Mouse (Mus musculus): Measurements from ENCODE around the gene Tpsab1.

Gene Tpsab1

GRCm38 (mm10) chr17:25345462-25345861 is at the start of gene Tpsab1:
Gene Tpsab1 (minus strand): TSS chr17:25345562.
- DNase-seq: no peak

GRCm38 (mm10) chr17:25394526-25394925 is 49.2 kb upstream of the Tpsab1 start:
- no peak for DNase-seq

- DNase-seq: no peak
Observed at GRCm38 (mm10) chr17:25374011-25374410, 28.6 kb upstream of the Tpsab1 start.

GRCm38 (mm10) chr17:25372491-25372890 is 27.1 kb upstream of the Tpsab1 start:
- DNase-seq: no peak

- DNase-seq: no peak
Observed at GRCm38 (mm10) chr17:25368973-25369372, 23.6 kb upstream of the Tpsab1 start, which contains the start of gene Tpsg1. Gene Tpsg1 (plus strand): TSS chr17:25369273.

GRCm38 (mm10) chr17:25366005-25366404 is 20.6 kb upstream of the Tpsab1 start, which contains the start of gene Tpsb2:
Gene Tpsb2 (plus strand): TSS chr17:25366305.
- no peak for DNase-seq

GRCm38 (mm10) chr17:25363726-25364125 is 18.4 kb upstream of the Tpsab1 start:
- DNase-seq: peak in 1 of 2 experiments; percentile 56

GRCm38 (mm10) chr17:25361291-25361690 is 15.9 kb upstream of the Tpsab1 start:
- DNase-seq: no peak

GRCm38 (mm10) chr17:25341490-25341889 is 3.9 kb downstream of the Tpsab1 start:
- DNase-seq: peak in 1 of 2 experiments; percentile 9

- DNase-seq: no peak
Observed at GRCm38 (mm10) chr17:25340003-25340402, 5.4 kb downstream of the Tpsab1 start.

GRCm38 (mm10) chr17:25338218-25338617 is 7.1 kb downstream of the Tpsab1 start:
- DNase-seq: peak in 1 of 2 experiments; percentile 8

- peak in 1 of 2 experiments; percentile 41 for DNase-seq
Observed at GRCm38 (mm10) chr17:25333943-25334342, 11.4 kb downstream of the Tpsab1 start.

- no peak for DNase-seq
Observed at GRCm38 (mm10) chr17:25332321-25332720, 13.0 kb downstream of the Tpsab1 start.

GRCm38 (mm10) chr17:25322930-25323329 is 22.4 kb downstream of the Tpsab1 start:
- DNase-seq: no peak

GRCm38 (mm10) chr17:25320819-25321218 is 24.5 kb downstream of the Tpsab1 start:
- peak; percentile 48 to 50 for DNase-seq

GRCm38 (mm10) chr17:25318354-25318753 is 27.0 kb downstream of the Tpsab1 start, which contains the start of gene Prss29:
Gene Prss29 (plus strand): TSS chr17:25318654.
- no peak for DNase-seq

- no peak for DNase-seq
Observed at GRCm38 (mm10) chr17:25308346-25308745, 37.0 kb downstream of the Tpsab1 start, which contains the start of gene Prss28. Gene Prss28 (plus strand): TSS chr17:25308646.

- no peak for DNase-seq
Observed at GRCm38 (mm10) chr17:25298094-25298493, 47.3 kb downstream of the Tpsab1 start, which contains the start of gene Prss34. Gene Prss34 (plus strand): TSS chr17:25298394.

- DNase-seq: no peak
Observed at GRCm38 (mm10) chr17:25294111-25294510, 51.3 kb downstream of the Tpsab1 start.

- DNase-seq: no peak
Observed at GRCm38 (mm10) chr17:25293495-25293894, 51.9 kb downstream of the Tpsab1 start.

All from kidney, adult 8-10 months (tissue).